Mouse (Mus musculus) liver, embryonic 16.5 days (tissue): Measurements from ENCODE around the gene Pllp. TPM values are rescaled to one million over a fixed set of nuclear protein-coding genes. Genes with fewer than 3 reads are reported as not detected.
A peak's percentile ranks its signal among the peaks of the same experiment; 100 is the strongest.

Experiments used
- ATAC-seq: fragments of 200-750 bp; cut with Nextera tagmentation; 2 replicates; pipeline ENCODE4 v1.8.0; 2017; ENCODE audit warnings: low read depth, mild to moderate bottlenecking, moderate number of reproducible peaks, moderate library complexity
- H3K27ac ChIP-seq: fragments of 300-500 bp; sonication (generic); 2 replicates; pipeline ENCODE4 v1.5.1; 2014; ENCODE audit warnings: mild to moderate bottlenecking, low read length
- H3K27me3 ChIP-seq: fragments of 300-500 bp; sonication (generic); 2 replicates; pipeline ENCODE4 v1.6.1; 2014; ENCODE audit warnings: low read depth, low read length, mixed read lengths; ENCODE audit not compliant: control insufficient read depth, insufficient read depth
- H3K36me3 ChIP-seq: fragments of 300-500 bp; sonication (generic); 2 replicates; pipeline ENCODE4 v1.6.1; 2014; ENCODE audit warnings: mild to moderate bottlenecking; ENCODE audit not compliant: control insufficient read depth, insufficient read depth
- H3K4me1 ChIP-seq: fragments of 300-500 bp; sonication (generic); 2 replicates; pipeline ENCODE4 v1.6.1; 2014; ENCODE audit warnings: low read depth, low read length, mixed read lengths; ENCODE audit not compliant: control insufficient read depth
- H3K4me2 ChIP-seq: fragments of 300-500 bp; sonication (generic); 2 replicates; pipeline ENCODE4 v1.6.1; 2014; ENCODE audit warnings: low read depth, low read length, mixed read lengths
- H3K4me3 ChIP-seq: fragments of 300-500 bp; sonication (generic); 2 replicates; pipeline ENCODE4 v1.5.1; 2014; ENCODE audit warnings: low read depth, mild to moderate bottlenecking, low read length
- H3K9ac ChIP-seq: fragments of 300-500 bp; sonication (generic); 2 replicates; pipeline ENCODE4 v1.6.1; 2014; ENCODE audit warnings: low read depth, low read length
- H3K9me3 ChIP-seq: fragments of 300-500 bp; sonication (generic); replicated peaks from 2 replicates; pipeline ENCODE4 v1.6.1; 2016; ENCODE audit warnings: low read length; ENCODE audit not compliant: control insufficient read depth
- WGBS: fragments of 180-500 bp; shearing (Covaris S2); extraction: QIAGEN DNeasy Blood & Tissue Kit; methylation state at CpG from one replicate; pipeline ENCODE4 v1.1.7; 2014; ENCODE audit not compliant: insufficient replicate concordance; 5-methylcytosine and 5-hydroxymethylcytosine counted together
- polyA plus RNA-seq: library from polyadenylated mRNA; unstranded; fragments of >200 nt; fragmentation: Nextera tagmentation; extraction: Ambion mirVana; gene quantifications from 2 replicates; pipeline ENCODE4 v1.2.1, GENCODE M21; 2015

Pllp gene
- polyA plus RNA-seq, 1 experiment from 2014 or later: 0.96 TPM

- no peaks in the 10 kb centered on the region for H3K4me1 ChIP-seq
- no peaks in the 10 kb centered on the region for H3K27me3 ChIP-seq
- no peak for ATAC-seq
- H3K4me2 ChIP-seq: no peak overlapping the region
- no peaks in the 10 kb centered on the region for H3K9me3 ChIP-seq
- H3K4me3 ChIP-seq: no peak overlapping the region
- no peak overlapping the region for H3K27ac ChIP-seq
- peaks cover 13% of the 10 kb centered on the region for H3K36me3 ChIP-seq
- no peak overlapping the region for H3K9ac ChIP-seq
- 40% methylated on average over 5 of the region's 5 CpGs for WGBS
These were observed 21.7 kb downstream of the Pllp start for GRCm38 (mm10) chr8:94674384-94674783.

- Histone ChIP-seq H3K27me3 (no peaks in the 10 kb centered on the region), H3K9me3 (no peaks in the 10 kb centered on the region), H3K4me1 (peaks cover 12% of the 10 kb centered on the region), H3K4me3 (peak within 1 kb of the TSS; percentile 81), H3K36me3 (peaks cover 2% of the 10 kb centered on the region; the same call in 1 of the 2 replicates), H3K4me2 (peak within 1 kb of the TSS; percentile 98), H3K9ac (peak within 1 kb of the TSS; percentile 92), H3K27ac (peak within 1 kb of the TSS; percentile 79)
- WGBS: under 1% methylated on average over 74 of the region's 74 CpGs
- ATAC-seq: peak; percentile 99
These were observed 29.4 kb downstream of the Pllp start, which contains the start of gene Arl2bp for GRCm38 (mm10) chr8:94666456-94667308. Gene Arl2bp, plus strand, starts transcription at chr8:94666600.

GRCm38 (mm10) chr8:94664722-94665121, 31.4 kb downstream of the Pllp start:
- H3K27me3 ChIP-seq: no peaks in the 10 kb centered on the region
- ATAC-seq: no peak
- no peak overlapping the region for H3K4me2 ChIP-seq
- no peak overlapping the region for H3K4me3 ChIP-seq
- WGBS: 54% methylated on average over 2 of the region's 2 CpGs
- no peak overlapping the region for H3K27ac ChIP-seq
- H3K4me1 ChIP-seq: peaks cover 12% of the 10 kb centered on the region
- H3K36me3 ChIP-seq: no peaks in the 10 kb centered on the region
- no peaks in the 10 kb centered on the region for H3K9me3 ChIP-seq
- no peak overlapping the region for H3K9ac ChIP-seq

DNA sequence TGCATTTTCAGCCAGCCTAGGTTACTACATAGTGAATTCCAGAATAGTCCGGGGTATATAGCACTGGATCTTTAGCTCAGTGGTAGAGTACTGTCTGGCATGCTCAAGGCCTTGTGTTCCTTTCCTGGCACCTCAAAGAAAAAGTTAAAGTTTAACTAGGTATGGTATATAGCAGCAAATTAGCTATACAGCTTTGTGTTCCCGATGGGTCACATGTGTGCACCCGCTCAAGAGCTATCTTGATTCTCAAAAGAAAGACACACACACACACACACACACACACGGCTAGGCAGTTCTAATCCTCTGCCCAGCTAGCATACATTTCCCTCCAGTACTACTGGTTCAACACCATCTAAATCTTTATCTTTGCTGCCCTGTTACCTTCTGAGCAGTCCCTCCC, 35.7 kb downstream of the Pllp start:
- Histone ChIP-seq H3K9ac (no peak overlapping the region), H3K9me3 (no peaks in the 10 kb centered on the region), H3K36me3 (peaks cover 6% of the 10 kb centered on the region), H3K4me3 (no peak overlapping the region), H3K27ac (no peak overlapping the region), H3K27me3 (no peaks in the 10 kb centered on the region), H3K4me2 (no peak overlapping the region), H3K4me1 (no peaks in the 10 kb centered on the region)
- 72% methylated on average over 4 of the region's 4 CpGs for WGBS
- no peak for ATAC-seq

- 81% methylated on average over 2 of the region's 2 CpGs for WGBS
- Histone ChIP-seq H3K4me1 (peaks cover 3% of the 10 kb centered on the region; the same call in 1 of the 2 replicates), H3K4me3 (no peak overlapping the region), H3K27ac (no peak overlapping the region), H3K27me3 (no peaks in the 10 kb centered on the region), H3K9me3 (no peaks in the 10 kb centered on the region), H3K9ac (no peak overlapping the region), H3K36me3 (peaks cover 6% of the 10 kb centered on the region), H3K4me2 (no peak overlapping the region)
- ATAC-seq: no peak
These were observed 38.0 kb downstream of the Pllp start for GRCm38 (mm10) chr8:94658031-94658430.

- Histone ChIP-seq H3K27ac (0 out of 2 replicates have a peak overlapping the region, but pooled peaks have one; percentile 2), H3K4me3 (no peak overlapping the region), H3K9ac (no peak overlapping the region), H3K27me3 (no peaks in the 10 kb centered on the region), H3K4me2 (no peak overlapping the region), H3K36me3 (peaks cover 7% of the 10 kb centered on the region), H3K4me1 (peaks cover 3% of the 10 kb centered on the region; the same call in 1 of the 2 replicates), H3K9me3 (no peaks in the 10 kb centered on the region)
- ATAC-seq: peak; percentile 81
These were observed 41.1 kb downstream of the Pllp start for GRCm38 (mm10) chr8:94654994-94655393.

GRCm38 (mm10) chr8:94652951-94653350, 43.1 kb downstream of the Pllp start:
- Histone ChIP-seq H3K9me3 (no peaks in the 10 kb centered on the region), H3K9ac (no peak overlapping the region), H3K4me2 (no peak overlapping the region), H3K27ac (no peak overlapping the region), H3K27me3 (no peaks in the 10 kb centered on the region), H3K4me1 (peaks cover 3% of the 10 kb centered on the region; the same call in 1 of the 2 replicates), H3K4me3 (no peak overlapping the region), H3K36me3 (peaks cover 9% of the 10 kb centered on the region)
- WGBS: 80% methylated on average over 3 of the region's 3 CpGs
- ATAC-seq: no peak

- WGBS: 30% methylated on average over 3 of the region's 3 CpGs
- Histone ChIP-seq H3K27me3 (no peaks in the 10 kb centered on the region), H3K4me2 (no peak overlapping the region), H3K9ac (no peak overlapping the region), H3K9me3 (no peaks in the 10 kb centered on the region), H3K4me1 (no peaks in the 10 kb centered on the region), H3K36me3 (peaks cover 19% of the 10 kb centered on the region), H3K4me3 (no peak overlapping the region), H3K27ac (no peak overlapping the region)
- no peak for ATAC-seq
These were observed 46.6 kb downstream of the Pllp start for GRCm38 (mm10) chr8:94649496-94649895.

DNA sequence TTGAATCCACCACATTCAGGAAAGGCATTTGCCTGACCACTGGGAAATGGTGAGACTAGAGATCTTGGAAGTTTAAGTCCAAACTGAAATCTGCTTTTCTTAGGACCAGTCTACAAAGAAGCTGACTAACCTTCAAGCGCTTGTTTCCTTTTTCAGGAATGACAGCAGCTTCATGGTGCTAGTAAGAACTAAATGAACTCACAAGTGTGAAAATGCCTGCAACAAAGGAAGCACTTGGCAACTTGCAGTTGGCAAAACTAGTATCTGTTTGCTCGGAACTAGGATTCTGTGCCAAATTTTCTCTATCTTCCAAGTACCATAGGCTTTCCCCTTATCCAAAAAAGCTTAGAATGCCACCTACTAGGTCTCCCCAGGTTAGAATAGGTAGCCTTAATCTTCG, 49.9 kb downstream of the Pllp start:
- H3K27ac ChIP-seq: no peak overlapping the region
- H3K9ac ChIP-seq: no peak overlapping the region
- no peak for ATAC-seq
- WGBS: 81% methylated on average over 3 of the region's 3 CpGs
- H3K4me3 ChIP-seq: no peak overlapping the region
- H3K9me3 ChIP-seq: no peaks in the 10 kb centered on the region
- H3K4me2 ChIP-seq: no peak overlapping the region
- no peaks in the 10 kb centered on the region for H3K4me1 ChIP-seq
- H3K27me3 ChIP-seq: no peaks in the 10 kb centered on the region
- peaks cover 20% of the 10 kb centered on the region for H3K36me3 ChIP-seq
